Comparison of ENCODE assay signal across 10 mouse cellular contexts in the genomic region with DNA sequence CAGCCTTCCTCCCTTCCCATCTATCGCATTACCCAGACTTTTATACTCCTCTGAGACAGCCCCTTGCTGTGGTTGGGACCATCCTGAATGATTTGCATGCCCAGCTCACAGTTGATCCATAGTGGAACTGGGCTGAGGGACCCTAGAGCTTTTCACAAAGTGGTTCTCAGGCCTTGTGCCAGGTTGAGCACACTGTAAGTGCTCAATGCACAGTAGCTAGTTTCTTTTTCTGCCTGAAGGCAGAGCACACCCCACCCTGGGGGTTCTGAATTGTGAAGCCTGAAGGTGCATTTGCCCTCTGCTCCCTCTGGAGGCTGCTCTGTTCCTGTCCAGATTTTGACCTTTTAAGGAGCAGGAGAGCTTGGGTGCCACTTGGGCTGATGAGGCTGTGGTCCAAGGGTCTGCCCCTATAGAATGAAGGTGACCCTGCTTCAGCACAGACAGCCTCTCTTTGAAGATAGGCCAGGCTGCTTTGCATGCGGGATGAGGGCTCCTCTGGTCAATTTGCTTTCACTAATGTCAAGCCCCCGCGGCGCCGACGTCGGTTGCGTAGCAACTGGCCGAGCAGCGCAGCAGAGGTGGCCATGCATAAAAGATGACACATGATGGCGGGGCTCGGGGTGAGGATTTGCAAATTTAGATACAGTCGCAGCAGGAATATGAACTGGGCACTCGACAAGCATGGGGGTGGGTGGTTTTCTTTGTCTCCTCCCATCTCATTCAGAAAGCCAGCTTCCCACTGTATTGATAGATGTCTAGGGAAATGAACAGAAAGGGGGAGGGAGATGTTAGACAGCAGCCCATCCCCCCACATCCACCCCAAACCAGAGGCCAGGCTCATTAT.
DNase-seq lines count a peak whose midpoint lies in the region; ATAC-seq and TF ChIP-seq lines count a peak whose summit lies in the region.
"Had no signal": no experiment of that assay in that cellular context is flagged by ENCODE, and none has a peak within 500 bp of the region (broad histone marks: within the 10 kb centered on the region; RNA-seq: fewer than 3 reads in every experiment).

No protein-coding gene starts in this region.

- H3K4me3 ChIP-seq in layer of hippocampus, adult 2 months = peak overlapping the region; percentile 24; the same call in 1 of the 2 replicates
- H3K4me3 ChIP-seq in hindbrain, embryonic 13.5 days = no peak overlapping the region
- no peak overlapping the region for H3K4me3 ChIP-seq in neural tube, embryonic 12.5 days
- H3K4me3 ChIP-seq: myocyte had no signal

- no peak overlapping the region for H3K27ac ChIP-seq in layer of hippocampus, adult 2 months
- H3K27ac ChIP-seq in hindbrain, embryonic 13.5 days = peak overlapping the region; percentile 91
- H3K27ac ChIP-seq in neural tube, embryonic 12.5 days = peak overlapping the region; percentile 66

- no peaks in the 10 kb centered on the region for H3K9me3 ChIP-seq in hindbrain, embryonic 13.5 days
- H3K9me3 ChIP-seq in neural tube, embryonic 12.5 days = no peaks in the 10 kb centered on the region

- DNase-seq in layer of hippocampus, adult 2 months (ENCODE audit: low spot score in 2 of 2) = no peak
- DNase-seq in layer of hippocampus, postnatal 25 days (ENCODE audit: extremely low spot score in 1 of 2, low spot score in 1 of 2) = no peak
- DNase-seq in cerebellum, postnatal 25 days = peak; percentile 25 to 56
- no peak for DNase-seq in adrenal gland, adult 18-20 months (ENCODE audit: low spot score in 2 of 2)
- no peak for DNase-seq in yolk sac, embryonic 10.5 days (ENCODE audit: low spot score)
- DNase-seq in layer of hippocampus, adult 9-11 months = no peak
- DNase-seq: heart, postnatal 10 days had no signal

- H3K4me2 ChIP-seq in hindbrain, embryonic 13.5 days = peak overlapping the region; percentile 28
- H3K4me2 ChIP-seq in neural tube, embryonic 12.5 days (replicated peaks) = peak overlapping the region; percentile 37

- 7% methylated on average over 15 of the region's 15 CpGs for WGBS in hindbrain, embryonic 13.5 days
- 7% methylated on average over 15 of the region's 15 CpGs for WGBS in neural tube, embryonic 12.5 days

- H3K4me1 ChIP-seq in hindbrain, embryonic 13.5 days (replicated peaks) = peaks cover 27% of the 10 kb centered on the region
- peaks cover 23% of the 10 kb centered on the region for H3K4me1 ChIP-seq in neural tube, embryonic 12.5 days

- H3K36me3 ChIP-seq in hindbrain, embryonic 13.5 days = no peaks in the 10 kb centered on the region
- H3K36me3 ChIP-seq in neural tube, embryonic 12.5 days = no peaks in the 10 kb centered on the region

- H3K9ac ChIP-seq in hindbrain, embryonic 13.5 days = no peak overlapping the region
- H3K9ac ChIP-seq in neural tube, embryonic 12.5 days = 0 out of 2 replicates have a peak overlapping the region, but pooled peaks have one; percentile 1

- TF ChIP-seq CTCF in layer of hippocampus, adult 2 months (conservative IDR thresholded peaks at IDR 0.05) = 0 out of 2 replicates have a peak, but pooled peaks have one; percentile 4

- ATAC-seq in hindbrain, embryonic 13.5 days (ENCODE audit: low FRiP score) = peak; percentile 92
- ATAC-seq in neural tube, embryonic 12.5 days (ENCODE audit: low FRiP score, low read depth) = peak; percentile 92

- H3K27me3 ChIP-seq in hindbrain, embryonic 13.5 days = no peaks in the 10 kb centered on the region
- no peaks in the 10 kb centered on the region for H3K27me3 ChIP-seq in neural tube, embryonic 12.5 days (replicated peaks)

Comparison
In these comparisons a context has a peak if more than half of its experiments do, and no peak if none do; other contexts are left out.
1. DNase-seq: peak in cerebellum, postnatal 25 days (2 of 2); none in layer of hippocampus, adult 2 months (0 of 2), layer of hippocampus, postnatal 25 days (0 of 2), adrenal gland, adult 18-20 months (0 of 2), yolk sac, embryonic 10.5 days (single experiment) and layer of hippocampus, adult 9-11 months (single experiment).